Mouse (Mus musculus) heart, postnatal 25 days (tissue): ENCODE data around the gene 2010111I01Rik. TPM values are rescaled to one million over a fixed set of nuclear protein-coding genes. Genes with fewer than 3 reads are reported as not detected.

Source experiments
- microRNA-seq: library from miRNA; unstranded; fragments of <30 nt; microRNA quantifications from one replicate; pipeline ENCODE4 v1.2.0, GENCODE M21; 2022
- total RNA-seq, 2 experiments: library from RNA; stranded (reverse); gene quantifications; 2 replicates each; pipeline ENCODE4 v1.2.3; 2021

2010111I01Rik gene
- total RNA-seq, 2 experiments from 2014 or later: 109 to 112 TPM

Small RNAs within 50 kb of the gene (microRNA-seq; reads per million reads assigned to microRNA genes)
- gene Mir23b (60,747 reads per million, percentile 99 among the genes with 10 or more reads in this experiment), gene Mir24-1 (not detected), gene Mir27b (8,409 reads per million, percentile 95 among the genes with 10 or more reads in this experiment), gene Mir3074-1 (not detected)

Other genes with a start within 250 kb of the 2010111I01Rik start
- 1 to 10 TPM; 2.6 to 3.0 TPM for gene Platr25, start 204.2 kb upstream of the 2010111I01Rik start, total RNA-seq
- under 1 TPM; 0.55 to 0.98 TPM for gene Gm5141, start 179.1 kb upstream of the 2010111I01Rik start, total RNA-seq
- gene Fbp2, start 106.5 kb upstream of the 2010111I01Rik start, total RNA-seq: 10 to 100 TPM; 25.5 to 32.1 TPM
- gene Fbp1, start 76.6 kb upstream of the 2010111I01Rik start, total RNA-seq: not detected